Mouse (Mus musculus) kidney, adult 18-20 months (tissue): ENCODE results near the gene Gm7257.

Source experiments
- DNase-seq: peaks from one replicate; pipeline ENCODE4 v3.0.0; 2021

Gm7257 gene

DNA sequence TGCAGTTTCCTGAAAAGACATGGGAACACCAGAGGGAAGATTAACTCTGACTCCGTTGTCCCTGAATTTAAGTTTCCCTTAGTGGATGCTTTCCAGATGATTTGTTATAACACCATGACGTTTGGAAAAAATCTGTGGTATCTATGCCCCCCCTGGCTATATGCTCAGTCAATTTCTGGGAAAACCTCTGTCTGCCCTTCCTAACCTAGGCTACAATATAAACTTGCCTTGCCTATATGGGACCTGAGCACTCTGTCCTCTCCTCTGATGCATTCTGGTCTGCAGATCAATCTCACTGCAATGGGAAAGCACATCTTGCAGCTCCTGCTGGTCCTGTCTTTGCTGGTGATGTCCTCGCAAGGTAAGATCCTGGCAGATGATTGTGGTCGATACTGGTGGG is at the start of gene Gm7257:
TSS of gene Gm7257 (plus strand) at position 301 of the 400 bp plus-strand sequence.
- no peak for DNase-seq

DNA sequence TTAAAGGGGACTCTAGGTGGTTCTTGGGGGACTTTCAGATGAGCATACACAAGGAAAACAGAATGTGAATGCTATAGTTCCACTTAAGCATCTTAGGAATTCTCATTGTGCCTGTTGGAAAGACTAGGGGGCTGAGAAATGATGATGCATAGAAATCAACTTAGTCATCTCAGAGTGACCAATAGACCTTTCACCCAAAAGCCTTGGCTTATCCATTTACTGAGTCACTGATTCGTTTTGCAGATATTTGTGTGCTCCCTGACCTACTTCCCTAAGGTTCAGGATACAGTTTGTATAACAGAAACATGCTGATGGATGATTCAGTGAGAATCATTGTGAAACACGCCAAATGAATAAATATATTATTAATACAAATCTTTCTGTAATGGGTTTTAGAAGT is 28.7 kb upstream of the Gm7257 start:
- no peak for DNase-seq

DNA sequence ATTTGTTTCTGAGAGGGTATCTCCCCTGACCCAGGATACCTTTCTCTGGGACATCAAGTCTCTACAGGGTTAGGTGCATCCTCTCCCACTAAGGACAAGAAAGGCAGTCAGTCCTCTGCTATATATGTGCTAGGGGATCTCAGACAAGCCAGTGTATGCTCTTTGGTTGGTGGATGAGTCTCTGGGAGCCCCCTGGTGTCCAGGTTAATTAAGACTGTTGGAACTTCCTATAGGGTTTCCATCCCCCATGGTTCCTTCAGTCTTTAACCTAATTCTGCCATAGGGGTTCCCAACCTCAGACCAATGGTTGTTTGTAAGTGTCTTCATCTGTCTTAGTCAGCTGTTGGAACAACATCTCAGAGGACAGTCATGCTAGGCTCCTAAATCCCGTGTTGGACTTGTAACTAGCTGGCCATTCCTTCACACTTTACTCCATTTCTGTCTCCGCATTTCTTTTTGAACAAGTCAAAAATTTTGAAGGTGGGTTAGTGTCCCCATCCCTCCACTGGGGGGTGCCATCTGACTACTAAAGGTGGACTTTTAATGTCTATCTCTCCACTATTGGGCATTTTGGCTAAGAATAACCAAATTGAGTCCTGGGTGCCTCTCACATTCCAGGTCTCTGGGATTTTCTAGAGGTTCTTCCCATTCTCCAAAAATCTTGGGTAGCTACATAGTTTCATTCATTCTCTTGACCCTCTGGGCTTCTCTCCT is 3.5 kb downstream of the Gm7257 start:
- no peak for DNase-seq

DNA sequence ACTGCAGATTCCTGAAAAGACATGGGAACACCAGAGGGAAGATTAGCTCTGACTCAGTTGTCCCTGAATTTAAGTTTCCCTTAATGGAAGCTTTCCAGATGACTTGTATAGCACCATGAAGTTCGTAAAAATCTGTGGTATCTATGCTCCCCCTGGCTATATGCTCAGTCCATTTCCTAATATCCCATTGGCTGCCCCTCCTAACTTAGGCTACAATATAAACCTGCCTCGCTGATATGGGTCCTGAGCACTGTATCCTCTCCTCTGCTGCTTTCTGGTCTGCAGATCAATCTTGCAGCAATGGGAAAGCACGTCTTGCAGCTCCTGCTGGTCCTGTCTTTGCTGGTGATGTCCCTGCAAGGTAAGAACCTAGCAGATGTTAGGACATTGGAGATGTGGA is 43.7 kb downstream of the Gm7257 start, which contains the start of gene Gm9513:
TSS of gene Gm9513 (plus strand) at position 301 of the 400 bp plus-strand sequence.
- DNase-seq, result no peak
